Mouse (Mus musculus): ENCODE measurements around the gene Hspa4l.
"Not testable (repeated sequence)": the region's sequence is repeated elsewhere in the genome, so short reads cannot be mapped to it uniquely, and the experiment has no call there.

The Hspa4l gene

DNA sequence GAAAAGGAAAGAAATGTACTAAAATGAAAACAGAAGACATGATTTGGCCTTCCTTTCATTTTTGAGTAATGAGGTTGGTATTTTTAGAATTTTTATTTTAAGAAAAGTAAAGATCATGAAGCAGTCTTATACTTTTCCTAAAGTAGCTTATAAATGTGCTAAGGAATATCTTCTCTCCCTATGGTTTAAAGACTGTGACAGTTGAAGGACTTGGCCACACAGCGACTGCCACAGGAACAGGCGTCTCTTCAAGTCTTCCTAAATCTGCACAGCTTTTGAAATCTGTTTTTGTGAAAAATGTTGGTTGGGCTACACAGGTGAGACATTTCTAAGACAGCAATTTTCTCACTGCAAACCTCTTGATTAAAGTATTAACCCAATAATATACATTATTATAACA, 69.0 kb downstream of the Hspa4l start:
- DNase-seq (ENCODE audit: low spot score): no peak

- DNase-seq (ENCODE audit: low spot score): not testable (repeated sequence)
Observed at GRCm38 (mm10) chr3:40845521-40845920, 101.2 kb downstream of the Hspa4l start.

All from urinary bladder, postnatal 25 days (tissue).